Mouse (Mus musculus): Measurements from ENCODE around the gene Dnal1.
A peak's percentile ranks its signal among the peaks of the same experiment; 100 is the strongest.
"Not testable (repeated sequence)": the region's sequence is repeated elsewhere in the genome, so short reads cannot be mapped to it uniquely, and the experiment has no call there.

The Dnal1 gene

DNA sequence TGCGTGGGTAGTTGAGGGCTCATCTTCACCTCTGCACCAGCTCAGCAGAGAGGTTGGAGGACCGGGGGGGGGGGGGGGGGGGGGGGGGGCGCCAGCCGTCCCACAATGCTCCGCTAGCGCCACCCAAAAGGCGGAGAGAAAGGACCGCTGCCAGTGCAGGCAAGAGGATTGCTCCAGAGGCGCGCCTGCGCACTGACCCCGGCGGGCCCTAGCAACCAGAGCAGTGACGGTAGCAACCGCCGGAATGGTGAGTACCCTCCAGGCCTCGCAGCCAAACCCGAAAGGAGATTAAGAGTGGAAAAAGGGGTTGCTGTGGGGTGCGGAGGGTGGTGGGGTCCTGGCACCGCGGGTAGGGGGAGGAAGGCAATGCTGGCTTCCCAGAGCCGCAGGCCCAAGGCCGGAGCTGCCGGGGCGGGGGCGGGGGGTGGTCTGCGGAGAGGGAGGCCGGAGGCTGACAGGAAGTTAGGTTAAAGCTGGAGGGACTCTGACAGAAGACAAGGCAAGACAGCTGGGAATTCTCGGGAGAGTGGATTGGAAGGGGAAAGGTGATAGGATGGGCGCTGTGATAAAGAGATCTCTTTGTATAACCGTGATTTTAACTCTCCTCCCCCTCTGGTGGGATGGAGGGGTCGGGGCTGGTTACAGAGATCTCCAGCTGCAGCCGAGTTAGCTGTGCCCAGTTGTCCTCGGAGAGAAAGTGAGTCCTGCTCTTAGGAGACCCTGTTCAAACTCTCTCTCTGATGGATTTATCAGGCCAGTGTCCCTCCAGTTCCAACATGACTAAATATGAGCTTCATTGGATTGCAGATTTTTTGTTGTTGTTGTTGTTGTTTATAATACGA, at the start of gene Dnal1:
Gene Dnal1 (plus strand): TSS at position 214 of the 842 bp plus-strand sequence.
- peak; percentile 81 for DNase-seq (ENCODE audit: low spot score)

DNA sequence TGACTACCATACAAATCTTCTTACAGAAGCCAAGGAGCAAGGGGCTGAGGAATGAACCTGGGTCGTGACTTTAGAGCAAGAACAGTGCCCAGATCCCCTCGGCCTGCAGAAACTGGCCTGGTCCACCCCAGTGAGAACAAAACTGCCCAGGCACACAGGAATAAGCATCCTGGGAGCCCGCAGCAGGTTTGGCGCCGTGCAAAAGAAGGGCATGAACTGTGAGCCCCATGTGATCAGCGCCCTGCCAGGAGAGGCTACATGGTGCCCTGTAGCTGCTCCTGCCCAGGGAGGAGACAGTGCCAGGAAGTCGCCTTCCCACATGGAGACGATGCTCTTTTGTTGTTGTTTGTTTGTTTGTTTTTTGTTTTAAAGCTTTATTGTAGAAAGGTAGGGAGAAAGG, 49.5 kb upstream of the Dnal1 start:
- DNase-seq (ENCODE audit: low spot score) = no peak

DNA sequence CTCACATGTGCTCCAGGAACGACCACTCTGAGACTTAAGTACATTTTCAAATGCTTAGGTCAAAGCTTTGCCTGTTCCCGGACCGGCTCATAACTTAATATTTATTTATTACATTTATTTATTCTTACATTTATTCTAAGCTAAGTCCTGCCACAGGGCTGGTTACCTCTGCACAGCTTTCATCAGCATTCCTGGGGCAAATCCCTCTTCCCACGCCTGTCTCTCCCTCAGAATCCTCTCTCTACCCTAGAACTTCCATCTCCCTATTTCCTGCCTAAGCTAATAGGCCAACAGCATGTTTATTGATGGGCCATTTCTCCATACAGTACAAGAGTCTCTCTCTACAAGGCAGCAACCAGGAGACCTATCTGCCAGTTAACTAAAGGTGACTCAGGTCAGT, 46.4 kb upstream of the Dnal1 start:
- no peak for DNase-seq (ENCODE audit: low spot score)

DNA sequence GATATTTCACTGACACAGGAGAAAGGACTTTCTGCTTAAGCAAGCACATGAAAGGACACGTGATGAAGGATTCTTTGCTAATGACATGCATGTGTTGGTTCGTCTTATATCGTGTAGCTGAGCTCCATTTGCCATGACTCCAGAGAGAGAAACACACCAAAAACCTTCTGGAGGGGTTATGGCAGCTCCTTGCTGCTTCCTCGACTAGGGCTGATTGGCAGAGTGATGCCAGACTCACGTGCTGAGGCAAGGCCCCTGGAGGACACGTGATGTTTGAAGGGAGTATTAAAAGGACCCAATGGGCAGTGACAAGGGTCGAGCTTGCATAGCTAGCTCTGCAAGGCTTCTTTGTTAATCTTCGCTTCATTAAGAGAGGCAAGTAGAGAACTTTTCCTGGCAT, 45.9 kb upstream of the Dnal1 start:
- DNase-seq (ENCODE audit: low spot score) = no peak

DNA sequence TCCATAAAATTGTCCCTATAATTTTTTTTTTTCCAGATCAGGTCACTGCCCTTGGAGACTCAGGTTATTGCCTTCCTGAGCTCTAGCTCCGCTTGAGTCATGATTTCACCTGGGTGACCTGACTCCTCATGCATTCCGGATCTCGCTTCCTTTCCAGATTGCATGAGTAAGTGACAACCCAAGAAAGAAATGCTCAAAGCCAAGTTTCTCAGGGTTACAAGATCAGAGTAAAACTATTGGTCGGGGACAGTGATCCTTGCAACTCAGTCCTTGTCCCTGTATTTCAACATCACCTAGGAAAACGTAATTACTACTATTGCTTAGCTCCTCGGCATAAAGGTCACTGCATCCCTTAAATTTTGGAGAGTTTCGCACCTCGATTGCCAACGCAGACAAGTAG, 45.2 kb upstream of the Dnal1 start, which contains the start of gene Acot5:
Gene Acot5 (plus strand): TSS at position 340 of the 400 bp plus-strand sequence.
- no peak for DNase-seq (ENCODE audit: low spot score)

DNA sequence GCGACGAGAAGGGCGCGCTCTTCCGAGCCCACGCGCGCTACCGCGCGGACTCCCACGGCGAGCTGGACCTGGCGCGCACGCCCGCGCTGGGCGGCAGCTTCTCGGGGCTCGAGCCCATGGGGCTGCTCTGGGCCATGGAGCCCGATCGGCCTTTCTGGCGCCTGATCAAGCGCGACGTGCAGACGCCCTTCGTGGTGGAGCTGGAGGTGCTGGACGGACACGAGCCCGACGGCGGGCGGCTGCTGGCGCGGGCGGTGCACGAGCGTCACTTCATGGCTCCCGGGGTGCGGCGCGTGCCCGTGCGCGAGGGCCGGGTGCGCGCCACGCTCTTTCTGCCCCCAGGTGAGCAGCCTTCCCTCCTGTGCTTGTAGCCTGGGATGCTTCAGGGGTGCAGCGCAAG, 44.6 kb upstream of the Dnal1 start:
- peak; percentile 26 for DNase-seq (ENCODE audit: low spot score)

DNA sequence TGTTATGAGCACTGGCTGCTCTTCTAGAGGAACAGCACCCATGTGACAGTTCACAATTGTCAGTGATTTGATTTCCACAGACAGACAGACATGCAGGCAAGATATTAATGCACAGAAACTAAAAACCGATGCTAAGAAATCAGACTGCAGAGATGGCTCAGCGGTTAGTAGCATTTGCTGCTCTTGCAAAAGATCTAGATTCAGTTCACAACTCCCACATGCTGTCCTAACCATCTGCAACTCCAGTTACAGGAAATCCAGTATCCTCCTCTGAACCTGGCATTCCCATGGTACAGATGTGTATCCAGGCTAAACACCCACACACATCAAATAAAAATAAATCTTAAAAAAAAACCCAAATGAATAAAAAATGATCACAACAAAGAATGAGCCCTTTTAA, 42.5 kb upstream of the Dnal1 start:
- no peak for DNase-seq (ENCODE audit: low spot score)

DNA sequence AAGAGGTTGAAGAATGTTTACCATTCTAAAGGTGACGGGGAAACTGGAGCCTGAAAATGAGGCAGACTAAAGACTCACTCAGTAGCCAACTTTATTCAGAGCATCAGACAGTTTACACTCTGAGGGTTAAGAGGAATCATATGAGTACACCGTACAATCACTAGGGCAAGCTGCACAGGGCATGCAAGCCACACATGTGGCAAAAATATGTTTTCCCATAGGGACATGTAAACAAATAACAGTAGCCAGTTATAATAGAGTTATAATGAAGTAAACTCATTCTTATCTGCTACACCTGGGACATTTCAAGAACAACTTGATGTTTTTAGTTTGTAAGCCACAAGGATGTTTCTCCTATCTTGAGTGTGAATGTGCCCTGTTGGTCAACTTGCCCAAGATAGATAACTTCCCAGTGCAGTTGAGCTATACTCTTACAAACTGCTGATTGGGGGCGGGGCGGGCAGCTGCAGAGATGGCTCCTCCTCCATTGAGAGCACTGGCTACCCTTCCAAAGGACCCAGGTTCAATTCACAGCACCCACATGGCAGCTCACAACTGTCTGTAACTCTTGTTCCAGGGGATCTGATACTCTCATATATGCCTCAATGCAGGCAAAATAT, 36.7 kb upstream of the Dnal1 start:
- no peak for DNase-seq (ENCODE audit: low spot score)

DNA sequence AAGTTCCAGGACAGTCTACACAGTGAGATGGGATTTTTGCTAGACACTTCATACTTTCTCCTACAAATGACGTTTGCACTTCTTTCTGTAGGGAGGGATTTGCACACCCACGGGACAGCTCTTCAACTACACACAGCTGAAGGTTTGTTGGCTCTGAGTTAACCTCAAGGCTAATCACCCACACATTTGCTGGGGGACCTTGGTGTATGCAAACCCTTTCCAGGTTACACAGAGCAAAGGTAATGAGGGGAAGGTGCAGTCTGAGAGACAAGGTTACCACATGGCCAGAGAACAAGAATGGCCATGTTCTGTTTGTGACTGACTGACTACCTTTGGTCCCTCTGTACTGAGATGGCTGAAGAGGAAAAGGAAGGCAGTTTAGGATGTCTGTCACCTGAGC, 30.3 kb upstream of the Dnal1 start:
- DNase-seq (ENCODE audit: low spot score) = no peak

DNA sequence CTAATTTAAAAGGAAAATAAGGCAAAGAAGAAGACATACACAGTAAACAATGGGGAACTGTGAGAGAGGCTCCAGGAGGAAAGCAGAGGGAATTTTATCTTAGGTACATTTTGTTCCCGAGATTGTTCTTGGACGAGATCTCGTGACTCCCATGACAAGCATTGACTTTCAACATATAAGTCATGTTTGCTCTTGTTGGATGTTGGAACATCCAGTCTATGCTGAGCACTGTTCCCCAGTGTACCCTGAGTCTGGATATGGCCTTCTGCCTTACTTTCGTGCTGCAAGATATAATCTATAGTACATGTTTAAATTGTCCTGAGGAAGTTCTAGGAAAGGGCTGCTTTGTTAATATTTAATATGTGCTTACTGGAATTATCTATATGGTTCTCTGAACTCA, 29.6 kb upstream of the Dnal1 start:
- DNase-seq (ENCODE audit: low spot score) = no peak

DNA sequence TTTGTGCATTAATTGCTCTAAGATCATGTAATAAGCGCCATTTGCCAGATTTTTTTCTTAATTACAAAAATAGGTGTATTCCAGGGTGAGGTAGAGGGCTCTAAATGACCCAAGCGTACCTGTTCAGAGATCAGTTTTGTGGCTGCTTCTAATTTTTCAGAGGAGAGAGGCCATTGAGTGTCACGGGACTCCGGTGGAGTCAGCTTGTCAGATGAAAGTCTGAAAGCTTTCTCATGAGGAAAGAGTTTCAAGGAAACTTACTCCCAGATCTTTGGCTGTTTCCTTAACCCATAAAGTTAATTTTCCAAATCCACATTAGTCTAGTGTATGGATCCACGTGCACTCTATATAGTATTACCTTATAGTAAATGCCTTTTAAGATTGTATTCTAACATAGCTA, 19.5 kb upstream of the Dnal1 start:
- DNase-seq (ENCODE audit: low spot score) = not testable (repeated sequence)

DNA sequence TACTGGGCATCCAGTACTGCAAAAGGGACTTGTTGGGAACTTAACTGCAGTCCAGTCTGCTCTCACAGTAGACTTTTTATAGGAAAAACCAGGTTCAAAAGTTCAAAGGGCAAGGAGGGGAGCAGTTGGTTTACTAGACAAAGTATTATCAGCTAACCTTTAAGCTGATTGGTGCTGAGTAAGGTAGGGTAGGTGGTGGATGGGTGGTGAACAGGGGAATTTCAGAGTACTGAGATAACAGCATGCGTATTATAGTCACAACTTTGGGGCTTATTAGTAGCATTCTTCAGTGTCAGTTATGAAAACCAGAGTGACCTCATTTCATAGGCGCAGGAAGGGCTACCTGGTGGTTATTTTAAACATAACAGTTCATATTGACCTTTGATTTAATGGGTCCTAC, 14.6 kb upstream of the Dnal1 start:
- DNase-seq (ENCODE audit: low spot score) = no peak

DNA sequence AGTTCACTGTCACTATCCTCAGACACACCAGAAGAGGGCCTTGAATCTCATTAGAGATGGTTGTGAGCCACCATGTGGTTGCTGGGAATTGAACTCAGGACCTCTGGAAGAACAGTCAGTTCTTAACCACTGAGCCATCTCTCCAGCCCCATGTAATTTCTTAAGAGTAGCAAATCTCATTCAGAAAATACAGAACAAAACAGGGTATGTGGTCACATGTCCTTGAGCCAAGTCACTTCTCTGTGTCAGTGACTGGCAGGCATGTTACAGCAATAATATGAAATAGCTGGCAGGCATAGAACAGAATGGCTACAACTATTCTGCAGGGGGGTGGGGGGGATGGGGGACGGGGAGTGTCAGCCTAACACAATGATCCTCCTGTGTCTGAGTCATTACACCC, 14.1 kb upstream of the Dnal1 start:
- no peak for DNase-seq (ENCODE audit: low spot score)

DNA sequence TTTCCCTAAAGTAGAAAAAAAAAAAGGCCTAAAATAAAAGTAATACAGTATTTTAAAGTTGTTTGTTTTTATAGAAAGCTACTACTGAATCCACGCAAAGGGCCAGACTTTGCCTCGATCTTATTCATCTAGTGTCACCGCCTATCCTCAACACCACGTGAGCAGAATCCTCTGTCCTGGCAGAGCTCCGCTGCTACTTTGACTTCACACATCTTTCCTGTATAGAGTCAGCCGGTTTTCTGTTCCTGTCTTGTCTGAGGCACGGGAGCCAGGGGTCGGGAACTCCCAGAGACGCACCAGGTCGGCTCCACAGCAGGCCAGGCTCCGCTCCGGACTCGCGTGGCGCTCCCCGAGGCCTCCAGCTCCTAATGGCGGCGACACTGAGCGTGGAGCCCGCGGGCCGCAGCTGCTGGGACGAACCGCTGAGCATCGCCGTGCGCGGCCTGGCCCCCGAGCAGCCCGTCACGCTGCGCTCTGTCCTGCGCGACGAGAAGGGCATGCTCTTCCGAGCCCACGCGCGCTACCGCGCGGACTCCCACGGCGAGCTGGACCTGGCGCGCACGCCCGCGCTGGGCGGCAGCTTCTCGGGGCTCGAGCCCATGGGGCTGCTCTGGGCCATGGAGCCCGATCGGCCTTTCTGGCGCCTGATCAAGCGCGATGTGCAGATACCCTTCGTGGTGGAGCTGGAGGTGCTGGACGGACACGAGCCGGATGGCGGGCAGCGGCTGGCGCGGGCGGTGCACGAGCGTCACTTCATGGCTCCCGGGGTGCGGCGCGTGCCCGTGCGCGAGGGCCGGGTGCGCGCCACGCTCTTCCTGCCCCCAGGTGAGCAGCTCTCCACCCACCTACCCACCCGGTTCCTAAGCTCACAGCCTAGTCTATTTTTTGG, 13.3 kb upstream of the Dnal1 start, which contains the start of gene Acot6:
Gene Acot6 (plus strand): TSS at position 51 of the 889 bp plus-strand sequence.
- peak; percentile 46 for DNase-seq (ENCODE audit: low spot score)

DNA sequence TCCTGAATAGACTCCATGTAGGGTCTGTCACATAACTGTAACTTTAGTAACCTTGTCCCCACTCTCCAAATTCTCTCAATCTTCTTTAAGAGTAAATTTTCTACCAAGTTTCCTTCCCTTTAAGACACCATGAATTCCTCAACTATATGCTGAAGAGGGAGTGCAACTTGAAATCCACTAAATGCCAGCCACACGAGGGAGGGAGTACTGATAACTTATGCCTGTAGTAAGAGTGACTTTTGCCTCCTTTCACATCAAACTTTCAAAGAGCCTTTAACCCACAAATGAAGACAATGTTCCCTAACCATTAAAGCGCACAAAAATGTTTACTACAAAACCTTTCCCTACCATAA, 12.7 kb upstream of the Dnal1 start:
- DNase-seq (ENCODE audit: low spot score) = no peak

DNA sequence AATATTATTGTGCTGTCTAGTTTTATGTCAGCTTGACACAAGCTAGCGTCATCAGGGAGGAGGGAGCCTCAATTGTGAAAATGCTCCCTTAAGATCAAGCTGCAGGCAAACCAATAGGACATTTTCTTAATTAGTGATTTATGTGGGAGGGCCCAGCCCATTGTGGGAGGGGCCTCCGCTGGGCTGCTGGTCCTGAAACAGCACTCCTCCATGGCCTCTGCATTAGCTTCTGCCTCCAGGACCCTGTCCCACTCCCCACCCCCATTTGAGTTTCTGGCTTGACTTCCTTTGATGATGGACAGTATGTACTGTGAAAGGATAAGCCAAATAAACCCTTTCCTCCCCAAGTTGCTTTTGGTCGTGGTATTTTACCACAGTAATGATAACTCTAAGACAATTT, 7.2 kb upstream of the Dnal1 start:
- DNase-seq (ENCODE audit: low spot score) = no peak

DNA sequence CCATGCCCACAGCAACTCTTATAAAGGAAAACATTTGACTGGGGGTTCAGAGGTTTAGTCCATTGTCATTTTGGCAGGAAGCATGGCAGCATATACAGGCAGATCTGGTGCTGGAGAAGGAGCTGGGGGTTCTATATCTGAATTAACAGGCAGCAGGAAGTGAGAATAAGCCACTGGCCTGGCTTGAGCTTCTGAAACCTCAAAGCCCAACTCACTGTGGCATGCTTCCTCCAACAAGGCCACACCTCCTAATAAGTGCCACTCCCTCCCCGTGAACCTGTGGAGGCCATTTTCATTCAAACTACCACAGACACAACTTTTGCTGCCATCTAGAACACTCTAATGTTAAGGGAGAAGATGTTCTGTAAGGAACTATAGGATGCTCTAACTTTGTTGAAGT, 6.5 kb upstream of the Dnal1 start:
- no peak for DNase-seq (ENCODE audit: low spot score)

DNA sequence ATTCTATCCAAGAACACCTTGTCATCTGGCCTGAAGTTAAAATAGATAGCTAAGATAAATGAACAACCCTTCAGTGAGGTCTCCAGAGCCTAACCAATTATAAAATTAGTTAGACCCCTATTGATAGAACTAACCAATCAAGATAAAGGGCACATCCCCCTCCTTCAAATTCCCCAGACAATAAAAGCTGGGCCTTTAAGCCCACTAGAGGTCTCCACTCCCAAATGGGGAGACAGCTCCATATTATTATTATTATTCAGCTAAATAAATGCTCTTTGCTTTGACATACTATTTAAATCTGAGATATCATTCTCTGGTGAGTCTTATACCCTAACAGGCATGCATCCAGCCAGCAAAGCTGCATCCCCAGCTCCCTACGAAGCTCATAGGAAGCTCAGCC, 4.2 kb upstream of the Dnal1 start:
- no peak for DNase-seq (ENCODE audit: low spot score)

DNA sequence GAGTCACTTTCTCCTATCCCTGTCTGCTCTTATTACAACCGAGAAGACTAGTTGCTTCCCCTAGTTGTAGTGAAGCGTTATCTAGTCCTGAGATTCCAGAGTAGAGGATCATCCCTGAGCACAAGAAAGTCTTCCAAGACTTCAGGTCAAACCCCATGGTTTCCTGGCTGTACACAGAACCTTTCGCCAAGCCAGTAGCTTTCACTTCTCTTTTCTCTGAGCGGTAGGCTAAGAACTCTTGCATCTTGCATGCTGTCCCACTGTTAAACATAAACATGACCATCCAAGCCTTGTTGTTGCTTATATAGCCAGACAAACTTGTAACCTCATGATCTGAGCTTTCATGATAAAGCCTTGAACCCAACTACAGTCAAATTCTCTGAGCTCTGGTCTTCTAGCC, 3.4 kb upstream of the Dnal1 start:
- no peak for DNase-seq (ENCODE audit: low spot score)

DNA sequence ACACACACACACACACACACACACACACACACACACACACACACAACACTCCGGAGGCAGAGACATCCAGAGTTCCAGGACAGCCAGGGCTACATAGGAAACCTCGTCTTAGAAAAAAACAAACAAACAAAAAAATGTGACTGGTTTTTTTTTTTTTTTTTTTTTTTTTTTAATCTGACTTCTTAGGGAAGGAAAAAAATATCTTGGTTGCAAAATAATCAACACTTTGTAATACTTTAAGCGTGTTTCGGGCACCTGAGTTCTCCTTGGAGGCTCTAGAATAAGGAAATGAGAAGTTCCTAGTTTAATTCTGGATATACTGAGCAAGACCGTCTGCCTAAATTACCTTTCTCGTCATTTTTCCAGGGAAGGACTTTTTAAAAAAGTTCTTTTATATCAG, 490 bp upstream of the Dnal1 start:
- DNase-seq (ENCODE audit: low spot score) = no peak

DNA sequence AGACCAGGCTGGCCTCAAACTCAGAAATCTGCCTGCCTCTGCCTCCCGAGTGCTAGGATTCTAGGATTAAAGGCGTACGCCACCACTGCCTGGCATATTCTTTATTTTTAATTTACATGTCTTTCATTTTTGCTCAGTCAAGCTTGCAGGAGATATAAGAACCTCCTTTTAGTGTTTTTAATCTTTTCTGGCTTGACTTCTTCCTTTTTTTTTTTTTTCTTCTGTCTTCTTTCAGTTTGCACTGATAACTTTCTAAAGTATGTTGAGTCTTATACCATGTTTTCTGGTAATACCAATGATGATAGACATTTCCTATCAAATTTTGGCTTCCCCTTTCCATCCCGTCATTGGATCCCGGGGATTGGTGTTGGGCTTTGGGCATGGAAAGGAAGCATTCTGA, 5.4 kb downstream of the Dnal1 start:
- DNase-seq (ENCODE audit: low spot score) = no peak

DNA sequence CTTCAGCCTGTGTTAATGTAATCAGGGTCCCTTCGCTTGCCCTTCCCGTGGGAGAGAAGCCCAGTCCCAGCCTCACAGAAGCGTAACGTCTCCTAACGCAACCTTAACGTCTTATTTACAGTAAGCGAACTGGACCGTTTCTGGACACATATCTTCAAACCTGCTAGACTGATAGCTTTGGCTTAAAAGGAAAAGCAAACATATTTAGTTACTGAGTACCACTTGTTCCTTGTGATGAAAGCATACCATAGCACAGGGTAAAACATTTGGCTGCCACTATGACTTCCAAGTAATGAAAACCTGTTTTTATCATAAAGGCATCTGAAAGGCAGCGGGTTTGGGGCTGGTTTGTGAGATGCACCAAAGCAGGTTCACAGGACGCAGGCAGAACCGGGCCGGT, 11.7 kb downstream of the Dnal1 start:
- DNase-seq (ENCODE audit: low spot score) = no peak

DNA sequence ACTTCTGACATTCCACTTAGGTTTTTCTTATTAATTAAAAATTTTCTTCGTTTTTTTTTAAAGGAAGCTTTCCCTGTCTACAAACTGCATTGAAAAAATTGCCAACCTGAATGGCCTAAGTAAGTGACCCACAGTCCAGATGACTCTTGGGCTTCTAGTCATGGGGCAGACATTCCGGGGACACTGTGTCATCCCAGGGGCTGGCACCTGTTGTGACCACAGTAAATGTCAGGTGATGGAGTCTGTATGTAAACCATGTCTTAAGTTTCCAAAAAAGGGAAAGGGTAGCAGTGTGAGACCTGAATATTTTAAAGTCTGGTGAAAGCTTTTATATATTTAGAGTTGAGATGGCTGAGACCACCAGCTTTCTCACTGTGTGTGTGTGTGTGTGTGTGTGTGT, 12.7 kb downstream of the Dnal1 start:
- no peak for DNase-seq (ENCODE audit: low spot score)
